9 mouse cellular contexts compared by ENCODE assay signal in genomic region chr10:99524273-99525212, GRCm38 (mm10).
DNase-seq lines count a peak whose midpoint lies in the region; ATAC-seq and TF ChIP-seq lines count a peak whose summit lies in the region.
"Had no signal": no experiment of that assay in that cellular context is flagged by ENCODE, and none has a peak within 500 bp of the region (broad histone marks: within the 10 kb centered on the region; RNA-seq: fewer than 3 reads in every experiment).

No protein-coding gene starts in this region.

- 8% methylated on average over 20 of the region's 20 CpGs for WGBS in lung, embryonic 14.5 days
- 24% methylated on average over 20 of the region's 20 CpGs for whole genome bisulfite sequencing in lung, adult 2 months
- WGBS in intestine, embryonic 15.5 days: 20% methylated on average over 20 of the region's 20 CpGs
- WGBS in liver, embryonic 12.5 days (ENCODE audit: insufficient replicate concordance): 44% methylated on average over 20 of the region's 20 CpGs

- H3K9me3 ChIP-seq in lung, embryonic 14.5 days (ENCODE audit: low read depth, low read length): no peaks in the 10 kb centered on the region
- no peaks in the 10 kb centered on the region for H3K9me3 ChIP-seq in intestine, embryonic 15.5 days
- H3K9me3 ChIP-seq in liver, embryonic 12.5 days (replicated peaks): no peaks in the 10 kb centered on the region

- H3K27ac ChIP-seq in lung, embryonic 14.5 days (ENCODE audit: low read depth): peak overlapping the region; percentile 70; the same call in 1 of the 2 replicates
- H3K27ac ChIP-seq in intestine, embryonic 15.5 days: no peak overlapping the region
- H3K27ac ChIP-seq in liver, embryonic 12.5 days: 0 out of 2 replicates have a peak overlapping the region, but pooled peaks have one; percentile 14

- H3K36me3 ChIP-seq in lung, embryonic 14.5 days (ENCODE audit: insufficient read depth): no peaks in the 10 kb centered on the region
- no peaks in the 10 kb centered on the region for H3K36me3 ChIP-seq in intestine, embryonic 15.5 days
- no peaks in the 10 kb centered on the region for H3K36me3 ChIP-seq in liver, embryonic 12.5 days

- H3K9ac ChIP-seq in lung, embryonic 14.5 days: peak overlapping the region; percentile 39; the same call in 1 of the 2 replicates
- H3K9ac ChIP-seq in intestine, embryonic 15.5 days: no peak overlapping the region
- no peak overlapping the region for H3K9ac ChIP-seq in liver, embryonic 12.5 days

- no peak overlapping the region for H3K4me3 ChIP-seq in lung, embryonic 14.5 days (ENCODE audit: low read depth, low read length)
- no peak overlapping the region for H3K4me3 ChIP-seq in lung, adult 2 months (replicated peaks; ENCODE audit: extremely low read depth, low read depth, low read length)
- H3K4me3 ChIP-seq in intestine, embryonic 15.5 days (replicated peaks): no peak overlapping the region
- no peak overlapping the region for H3K4me3 ChIP-seq in liver, embryonic 12.5 days

- H3K4me1 ChIP-seq in lung, embryonic 14.5 days (ENCODE audit: insufficient read depth): 0 out of 2 replicates have a peak, but pooled peaks cover 4% of the 10 kb centered on the region
- H3K4me1 ChIP-seq in lung, adult 2 months (ENCODE audit: control insufficient read depth, insufficient read depth, low read length): no peaks in the 10 kb centered on the region
- peaks cover 8% of the 10 kb centered on the region for H3K4me1 ChIP-seq in intestine, embryonic 15.5 days (replicated peaks)
- no peaks in the 10 kb centered on the region for H3K4me1 ChIP-seq in liver, embryonic 12.5 days

- TF ChIP-seq POLR2A in lung, adult 2 months (IDR thresholded peaks at IDR 0.05; ENCODE audit: borderline replicate concordance, extremely low read depth, low read depth, low read length): no peak

- DNase-seq in lung, embryonic 14.5 days: peak; percentile 75
- no peak for DNase-seq in lung, adult 2 months
- DNase-seq in frontal cortex, postnatal 14 days (ENCODE audit: low spot score in 2 of 2): peak; percentile 28 to 33
- peak; percentile 65 to 68 for DNase-seq in right cerebral cortex, postnatal 10 days (ENCODE audit: low spot score in 2 of 2)
- no peak for DNase-seq in natural killer cell, adult 2 months (ENCODE audit: low spot score in 2 of 2)
- no peak for DNase-seq in urinary bladder, postnatal 36 days (ENCODE audit: low spot score in 2 of 2)

- peak overlapping the region; percentile 56 for H3K4me2 ChIP-seq in lung, embryonic 14.5 days
- peak overlapping the region; percentile 30; the same call in 1 of the 2 replicates for H3K4me2 ChIP-seq in intestine, embryonic 15.5 days (replicated peaks)
- 0 out of 2 replicates have a peak overlapping the region, but pooled peaks have one; percentile 14 for H3K4me2 ChIP-seq in liver, embryonic 12.5 days

- TF ChIP-seq CTCF in lung, embryonic 14.5 days (IDR thresholded peaks at IDR 0.05; ENCODE audit: low read depth): no peak
- no peak for TF ChIP-seq CTCF in lung, adult 2 months (IDR thresholded peaks at IDR 0.05; ENCODE audit: insufficient read depth, low read length)

- ATAC-seq in lung, embryonic 14.5 days (ENCODE audit: insufficient read depth): peak; percentile 78; the same call in 1 of the 2 replicates
- peak; percentile 28; the same call in 1 of the 2 replicates for ATAC-seq in intestine, embryonic 15.5 days
- ATAC-seq in liver, embryonic 12.5 days: no peak
- ATAC-seq: Patski had no signal

- no peaks in the 10 kb centered on the region for H3K27me3 ChIP-seq in lung, embryonic 14.5 days (ENCODE audit: insufficient read depth, low read length)
- H3K27me3 ChIP-seq in intestine, embryonic 15.5 days (replicated peaks): no peaks in the 10 kb centered on the region
- H3K27me3 ChIP-seq in liver, embryonic 12.5 days (replicated peaks): no peaks in the 10 kb centered on the region
- H3K27me3 ChIP-seq: Patski had no signal

Comparison
In these comparisons a context has a peak if more than half of its experiments do, and no peak if none do; other contexts are left out.
1. DNase-seq: peak in lung, embryonic 14.5 days (single experiment), frontal cortex, postnatal 14 days (2 of 2) and right cerebral cortex, postnatal 10 days (2 of 2); none in lung, adult 2 months (single experiment), natural killer cell, adult 2 months (0 of 2) and urinary bladder, postnatal 36 days (0 of 2).
2. Peak in every context shown above with its lines, with median percentiles within 50 percentile points of each other: H3K4me2 ChIP-seq.